Mouse (Mus musculus): ENCODE data around the gene Cdc37l1. TPM values are rescaled to one million over a fixed set of nuclear protein-coding genes. Genes with fewer than 3 reads are reported as not detected.

Gene Cdc37l1
- total and polyA plus RNA-seq, 3 experiments = 17.2 to 27.7 TPM; not detected in 1

- TF ChIP-seq HCFC1 (IDR thresholded peaks at IDR 0.05; ENCODE audit: low read depth, low read length) = peak; percentile 58; the same call in 1 of the 2 replicates
- TF ChIP-seq SMC3 (IDR thresholded peaks at IDR 0.05; ENCODE audit: low read depth, low read length) = peak; percentile 50
- peak; percentile 14; the same call in 1 of the 2 replicates for TF ChIP-seq BHLHE40 (IDR thresholded peaks at IDR 0.05; ENCODE audit: borderline replicate concordance, low read depth, low read length)
- TF ChIP-seq RAD21 (IDR thresholded peaks at IDR 0.05; ENCODE audit: low read depth, low read length) = no peak
- 0 out of 2 replicates have a peak, but pooled peaks have one; percentile 71 for TF ChIP-seq CHD1 (IDR thresholded peaks at IDR 0.05; ENCODE audit: low read depth, low read length)
- TF ChIP-seq SIN3A (IDR thresholded peaks at IDR 0.05; ENCODE audit: low read length) = peak; percentile 77
- no peak; a peak in 1 of 4 replicates for TF ChIP-seq POLR2A (IDR thresholded peaks at IDR 0.05; ENCODE audit: control insufficient read depth in 1 of 2, insufficient read depth in 1 of 2, low read depth in 1 of 2, low read length in 2 of 2, poor library complexity in 1 of 2)
- peak; percentile 92 for TF ChIP-seq ETS1 (IDR thresholded peaks at IDR 0.05; ENCODE audit: low read depth, low read length)
- peak; percentile 57; the same call in 1 of the 2 replicates for TF ChIP-seq ZMIZ1 (IDR thresholded peaks at IDR 0.05; ENCODE audit: low read depth, low read length)
- no peak for TF ChIP-seq USF2 (IDR thresholded peaks at IDR 0.05; ENCODE audit: borderline replicate concordance in 1 of 2, insufficient read depth in 1 of 2, low read depth in 1 of 2, low read length in 2 of 2)
Observed at GRCm38 (mm10) chr19:29064451-29065102, 74.4 kb downstream of the Cdc37l1 start (continued).

- H3K4me3 ChIP-seq (ENCODE audit: control insufficient read depth in 1 of 2, insufficient read depth in 1 of 2, low read depth in 2 of 2, low read length in 2 of 2) = peak overlapping the region; percentile 82
- peak overlapping the region; percentile 69 for H3K9ac ChIP-seq (ENCODE audit: control insufficient read depth, low read depth, low read length, poor library complexity, severe bottlenecking)
Observed at GRCm38 (mm10) chr19:29066981-29067471, 76.9 kb downstream of the Cdc37l1 start.

More at GRCm38 (mm10) chr19:29066981-29067471, 76.9 kb downstream of the Cdc37l1 start:
- H3K79me2 ChIP-seq (ENCODE audit: control insufficient read depth, insufficient read depth, low read length, poor library complexity) = no peaks in the 10 kb centered on the region; the same call in 1 of the 2 replicates
- peaks cover 4 to 22% of the 10 kb centered on the region in 2 experiments; a peak in 3 of 4 replicates for H3K4me1 ChIP-seq (ENCODE audit: control insufficient read depth in 1 of 2, insufficient read depth in 2 of 2, low read length in 2 of 2)
- DNase-seq (ENCODE audit: low read depth, low spot score) = peak; percentile 98
- no peaks in the 10 kb centered on the region for H3K27me3 ChIP-seq (ENCODE audit: control insufficient read depth in 1 of 2, insufficient read depth in 2 of 2, low read length in 2 of 2)
- TF ChIP-seq TCF12 (IDR thresholded peaks at IDR 0.05; ENCODE audit: low read depth, low read length) = peak; percentile 8; the same call in 1 of the 2 replicates
- TF ChIP-seq TBP (IDR thresholded peaks at IDR 0.05; ENCODE audit: low read depth, low read length) = peak; percentile 91
- TF ChIP-seq CHD1 (IDR thresholded peaks at IDR 0.05; ENCODE audit: low read depth, low read length) = no peak
- peak; percentile 55; the same call in 1 of the 2 replicates for TF ChIP-seq ETS1 (IDR thresholded peaks at IDR 0.05; ENCODE audit: low read depth, low read length)
- peak; percentile 90 for TF ChIP-seq SIN3A (IDR thresholded peaks at IDR 0.05; ENCODE audit: low read length)
- TF ChIP-seq USF1 (IDR thresholded peaks at IDR 0.05; ENCODE audit: low read depth, low read length) = peak; percentile 37; the same call in 1 of the 2 replicates
- TF ChIP-seq POLR2A (IDR thresholded peaks at IDR 0.05; ENCODE audit: control insufficient read depth in 1 of 2, insufficient read depth in 1 of 2, low read depth in 1 of 2, low read length in 2 of 2, poor library complexity in 1 of 2) = peak; percentile 48 to 84; a peak in 3 of 4 replicates
- TF ChIP-seq MAFK (IDR thresholded peaks at IDR 0.05; ENCODE audit: borderline replicate concordance, low read depth, low read length) = no peak
- TF ChIP-seq E2F4 (IDR thresholded peaks at IDR 0.05; ENCODE audit: borderline replicate concordance, low read depth, low read length) = no peak
- peak; percentile 1; the same call in 1 of the 2 replicates for TF ChIP-seq SMC3 (IDR thresholded peaks at IDR 0.05; ENCODE audit: low read depth, low read length)
- peak; percentile 67; the same call in 1 of the 2 replicates for TF ChIP-seq MXI1 (IDR thresholded peaks at IDR 0.05; ENCODE audit: low read depth, low read length)
- TF ChIP-seq MAX (IDR thresholded peaks at IDR 0.05; ENCODE audit: low read length) = 0 out of 2 replicates have a peak, but pooled peaks have one; percentile 55
- peak; percentile 74 for TF ChIP-seq GATA1 (IDR thresholded peaks at IDR 0.05; ENCODE audit: low read depth, low read length)
- TF ChIP-seq MYC (IDR thresholded peaks at IDR 0.05; ENCODE audit: low read depth, low read length) = peak; percentile 24; the same call in 1 of the 2 replicates
- TF ChIP-seq EP300 (IDR thresholded peaks at IDR 0.05; ENCODE audit: low read depth in 1 of 2, low read length in 2 of 2) = peak in 1 of 2 experiments; percentile 45; a peak in 1 of 4 replicates
- TF ChIP-seq HCFC1 (IDR thresholded peaks at IDR 0.05; ENCODE audit: low read depth, low read length) = no peak
- TF ChIP-seq NELFE (IDR thresholded peaks at IDR 0.05; ENCODE audit: low read depth, low read length) = peak; percentile 71
- no peaks in the 10 kb centered on the region for H3K9me3 ChIP-seq (replicated peaks; ENCODE audit: insufficient read depth, low read length)
- peaks cover 0 to 23% of the 10 kb centered on the region in 2 experiments; a peak in 2 of 4 replicates for H3K36me3 ChIP-seq (ENCODE audit: control insufficient read depth in 1 of 2, insufficient read depth in 2 of 2, low read length in 2 of 2)
- peak overlapping the region; percentile 78 for H3K27ac ChIP-seq (ENCODE audit: control insufficient read depth, low read depth, low read length)
